Comparison of ENCODE assay signal across 19 mouse cellular contexts in the genomic region with DNA sequence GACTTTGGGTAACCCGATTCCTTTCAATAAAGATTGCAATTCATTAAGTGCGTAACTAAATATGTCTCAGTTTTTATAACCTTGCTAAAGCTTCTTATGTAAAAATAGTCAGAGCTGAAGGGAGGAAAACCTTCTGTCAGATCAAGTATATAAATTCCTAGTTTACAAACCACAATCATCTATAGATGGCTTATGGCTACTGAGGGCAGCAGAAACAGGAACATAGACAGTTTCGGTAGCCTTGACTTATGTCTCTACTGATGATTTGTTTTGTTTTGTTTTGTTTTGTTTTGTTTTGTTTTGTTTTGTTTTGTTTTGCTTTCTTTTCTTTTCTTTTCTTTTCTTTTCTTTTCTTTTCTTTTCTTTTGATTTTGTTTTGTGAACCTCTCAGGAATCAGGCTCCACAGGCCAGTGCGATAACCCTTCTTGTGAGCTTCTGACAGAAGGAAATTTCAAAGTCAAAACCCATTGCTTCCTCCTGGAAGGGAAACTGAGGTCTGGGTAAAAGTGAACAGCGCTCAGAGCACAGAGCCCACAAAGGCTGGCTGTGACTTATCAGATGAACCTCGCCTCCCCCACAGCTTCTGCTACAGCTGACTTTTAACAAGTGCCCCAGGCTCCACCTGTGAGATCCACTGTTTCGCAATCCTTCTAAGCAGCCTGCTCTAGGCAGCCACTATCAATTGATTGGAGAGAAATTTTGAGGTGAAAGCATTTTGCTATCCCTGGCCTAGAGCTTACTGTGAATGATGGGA.
"Had no signal": no experiment of that assay in that cellular context is flagged by ENCODE, and none has a peak within 500 bp of the region (broad histone marks: within the 10 kb centered on the region; RNA-seq: fewer than 3 reads in every experiment).

No protein-coding gene starts in this region.

- H3K36me3 ChIP-seq: liver, embryonic 13.5 days; neural tube, embryonic 12.5 days; neural tube, embryonic 15.5 days had no signal

- H3K4me3 ChIP-seq: left cerebral cortex, adult 2 months; liver, embryonic 13.5 days; neural tube, embryonic 12.5 days; neural tube, embryonic 15.5 days had no signal

- H3K27ac ChIP-seq: kidney, postnatal 0 days; left cerebral cortex, adult 2 months; liver, embryonic 13.5 days; macrophage; neural tube, embryonic 12.5 days; neural tube, embryonic 15.5 days had no signal

- H3K9ac ChIP-seq: liver, embryonic 13.5 days; lung, embryonic 14.5 days; neural tube, embryonic 12.5 days; neural tube, embryonic 15.5 days had no signal

- H3K4me1 ChIP-seq: liver, embryonic 13.5 days; neural tube, embryonic 12.5 days; neural tube, embryonic 15.5 days had no signal

- H3K27me3 ChIP-seq: liver, embryonic 13.5 days; neural tube, embryonic 12.5 days; neural tube, embryonic 15.5 days had no signal

- DNase-seq: kidney, adult 2 months; kidney, postnatal 25 days; layer of hippocampus, postnatal 36 days; liver, embryonic 13.5 days; lung, embryonic 14.5 days; midbrain, embryonic 14.5 days; right cerebral cortex, adult 18-20 months; right cerebral cortex, postnatal 14 days; right cerebral cortex, postnatal 4 days; thymus, adult 18-20 months; thymus, postnatal 36 days had no signal

- H3K9me3 ChIP-seq: liver, embryonic 13.5 days; neural tube, embryonic 12.5 days; neural tube, embryonic 15.5 days had no signal

- H3K4me2 ChIP-seq: liver, embryonic 13.5 days; lung, embryonic 14.5 days; midbrain, embryonic 11.5 days; neural tube, embryonic 12.5 days; neural tube, embryonic 15.5 days had no signal

- ATAC-seq: intestine, postnatal 0 days; lung, postnatal 0 days had no signal
